Mouse (Mus musculus) midbrain, embryonic 12.5 days (tissue): ENCODE data around the gene Irgq. TPM values are rescaled to one million over a fixed set of nuclear protein-coding genes. Genes with fewer than 3 reads are reported as not detected.

Source experiments
- ATAC-seq: fragments of 200-750 bp; cut with Nextera tagmentation; 2 replicates; pipeline ENCODE4 v1.8.0; 2017; ENCODE audit warnings: low read depth, moderate TSS enrichment, moderate library complexity; ENCODE audit not compliant: low FRiP score
- H3K27ac ChIP-seq: fragments of 300-500 bp; sonication (generic); replicated peaks from 2 replicates; pipeline ENCODE4 v1.5.1; 2016; ENCODE audit warnings: mild to moderate bottlenecking
- H3K27me3 ChIP-seq: fragments of 300-500 bp; sonication (generic); 2 replicates; pipeline ENCODE4 v1.6.1; 2016; ENCODE audit warnings: mild to moderate bottlenecking
- H3K36me3 ChIP-seq: fragments of 300-500 bp; sonication (generic); 2 replicates; pipeline ENCODE4 v1.6.1; 2016
- H3K4me1 ChIP-seq: fragments of 300-500 bp; sonication (generic); 2 replicates; pipeline ENCODE4 v1.6.1; 2016
- H3K4me2 ChIP-seq: fragments of 300-500 bp; sonication (generic); replicated peaks from 2 replicates; pipeline ENCODE4 v1.6.1; 2016; ENCODE audit warnings: mild to moderate bottlenecking, moderate library complexity
- H3K4me3 ChIP-seq: fragments of 300-500 bp; sonication (generic); 2 replicates; pipeline ENCODE4 v1.5.1; 2016; ENCODE audit warnings: mild to moderate bottlenecking
- H3K9ac ChIP-seq: fragments of 300-500 bp; sonication (generic); replicated peaks from 2 replicates; pipeline ENCODE4 v1.6.1; 2016; ENCODE audit warnings: mild to moderate bottlenecking, moderate library complexity
- H3K9me3 ChIP-seq: fragments of 300-500 bp; sonication (generic); 2 replicates; pipeline ENCODE4 v1.6.1; 2016; ENCODE audit warnings: mild to moderate bottlenecking
- WGBS: fragments of 180-500 bp; shearing (Covaris S2); methylation state at CpG from one replicate; pipeline ENCODE4 v1.1.7; 2016; 5-methylcytosine and 5-hydroxymethylcytosine counted together
- polyA plus RNA-seq: library from polyadenylated mRNA; unstranded; fragments of >200 nt; fragmentation: Nextera tagmentation; extraction: Ambion mirVana; gene quantifications from 2 replicates; pipeline ENCODE4 v1.2.1, GENCODE M21; 2016

Gene Irgq
- polyA plus RNA-seq, 1 experiment from 2014 or later, result 30.4 TPM

- Histone ChIP-seq H3K27ac (no peak overlapping the region), H3K4me1 (peaks cover 43% of the 10 kb centered on the region), H3K9me3 (no peaks in the 10 kb centered on the region), H3K36me3 (peaks cover 37% of the 10 kb centered on the region), H3K27me3 (peaks cover 25% of the 10 kb centered on the region), H3K9ac (peak overlapping the region; percentile 39; the same call in 1 of the 2 replicates), H3K4me2 (peak overlapping the region; percentile 34), H3K4me3 (peak overlapping the region; percentile 22)
- WGBS, result 16% methylated on average over 42 of the region's 42 CpGs
- no peak for ATAC-seq
Measured at GRCm38 (mm10) chr7:24533806-24534205, 3.3 kb downstream of the Irgq start.

- Histone ChIP-seq H3K9me3 (no peaks in the 10 kb centered on the region), H3K36me3 (peaks cover 37% of the 10 kb centered on the region), H3K27me3 (peaks cover 25% of the 10 kb centered on the region), H3K9ac (0 out of 2 replicates have a peak overlapping the region, but pooled peaks have one; percentile 39), H3K27ac (no peak overlapping the region), H3K4me2 (peak overlapping the region; percentile 34), H3K4me3 (peak overlapping the region; percentile 22), H3K4me1 (peaks cover 41% of the 10 kb centered on the region)
- no peak for ATAC-seq
- 22% methylated on average over 19 of the region's 19 CpGs for WGBS
Measured at GRCm38 (mm10) chr7:24534301-24534700, 3.8 kb downstream of the Irgq start.

- Histone ChIP-seq H3K27me3 (peaks cover 22% of the 10 kb centered on the region), H3K36me3 (peaks cover 37% of the 10 kb centered on the region), H3K9me3 (no peaks in the 10 kb centered on the region), H3K4me1 (peaks cover 26% of the 10 kb centered on the region), H3K27ac (no peak overlapping the region), H3K9ac (no peak overlapping the region), H3K4me2 (no peak overlapping the region), H3K4me3 (no peak overlapping the region)
- WGBS, result 81% methylated on average over 4 of the region's 4 CpGs
- ATAC-seq, result no peak
Measured at GRCm38 (mm10) chr7:24537081-24537480, 6.6 kb downstream of the Irgq start.

GRCm38 (mm10) chr7:24537591-24537990 is 7.1 kb downstream of the Irgq start:
- 77% methylated on average over 5 of the region's 5 CpGs for WGBS
- no peak for ATAC-seq

GRCm38 (mm10) chr7:24538154-24538553 is 7.7 kb downstream of the Irgq start:
- peaks cover 18% of the 10 kb centered on the region for H3K4me1 ChIP-seq
- peaks cover 34% of the 10 kb centered on the region for H3K36me3 ChIP-seq
- WGBS, result 52% methylated on average over 5 of the region's 5 CpGs
- H3K9me3 ChIP-seq, result no peaks in the 10 kb centered on the region
- H3K9ac ChIP-seq, result no peak overlapping the region
- ATAC-seq, result no peak
- H3K27me3 ChIP-seq, result peaks cover 14% of the 10 kb centered on the region
- no peak overlapping the region for H3K27ac ChIP-seq
- H3K4me2 ChIP-seq, result no peak overlapping the region
- no peak overlapping the region for H3K4me3 ChIP-seq

More at GRCm38 (mm10) chr7:24537591-24537990, 7.1 kb downstream of the Irgq start:
- no peak overlapping the region for H3K4me2 ChIP-seq
- peaks cover 21% of the 10 kb centered on the region for H3K4me1 ChIP-seq
- H3K4me3 ChIP-seq, result no peak overlapping the region
- H3K36me3 ChIP-seq, result peaks cover 37% of the 10 kb centered on the region
- peaks cover 18% of the 10 kb centered on the region for H3K27me3 ChIP-seq
- no peaks in the 10 kb centered on the region for H3K9me3 ChIP-seq
- no peak overlapping the region for H3K9ac ChIP-seq
- H3K27ac ChIP-seq, result no peak overlapping the region

GRCm38 (mm10) chr7:24538701-24539100 is 8.2 kb downstream of the Irgq start:
- H3K36me3 ChIP-seq, result peaks cover 29% of the 10 kb centered on the region
- no peak overlapping the region for H3K27ac ChIP-seq
- WGBS, result 82% methylated on average over 5 of the region's 5 CpGs
- H3K4me1 ChIP-seq, result peaks cover 12% of the 10 kb centered on the region
- H3K4me2 ChIP-seq, result no peak overlapping the region
- no peak for ATAC-seq
- H3K27me3 ChIP-seq, result peaks cover 9% of the 10 kb centered on the region
- H3K9ac ChIP-seq, result no peak overlapping the region
- H3K9me3 ChIP-seq, result no peaks in the 10 kb centered on the region
- no peak overlapping the region for H3K4me3 ChIP-seq

- no peak for ATAC-seq
- Histone ChIP-seq H3K27me3 (no peaks in the 10 kb centered on the region), H3K4me2 (no peak overlapping the region), H3K36me3 (peaks cover 20% of the 10 kb centered on the region), H3K4me1 (0 out of 2 replicates have a peak, but pooled peaks cover 3% of the 10 kb centered on the region), H3K4me3 (no peak overlapping the region), H3K9me3 (no peaks in the 10 kb centered on the region), H3K9ac (no peak overlapping the region), H3K27ac (no peak overlapping the region)
- 88% methylated on average over 4 of the region's 4 CpGs for WGBS
Measured at GRCm38 (mm10) chr7:24539686-24540085, 9.2 kb downstream of the Irgq start.

- peaks cover 17% of the 10 kb centered on the region for H3K4me1 ChIP-seq
- WGBS, result 78% methylated on average over 2 of the region's 2 CpGs
- no peak overlapping the region for H3K4me3 ChIP-seq
- no peak for ATAC-seq
- no peaks in the 10 kb centered on the region for H3K27me3 ChIP-seq
- no peak overlapping the region for H3K9ac ChIP-seq
- H3K27ac ChIP-seq, result no peak overlapping the region
- H3K36me3 ChIP-seq, result peaks cover 13% of the 10 kb centered on the region
- H3K4me2 ChIP-seq, result no peak overlapping the region
- no peaks in the 10 kb centered on the region for H3K9me3 ChIP-seq
Measured at GRCm38 (mm10) chr7:24544506-24544905, 14.0 kb downstream of the Irgq start.

GRCm38 (mm10) chr7:24546068-24546614 is 15.7 kb downstream of the Irgq start, which contains the start of the genes Pinlyp and Xrcc1:
Pinlyp (minus strand) TSS chr7:24546118.
Xrcc1 (plus strand) TSS chr7:24546289.
- peak within 1 kb of the TSS; percentile 79 for H3K9ac ChIP-seq
- WGBS, result 42% methylated on average over 13 of the region's 13 CpGs
- H3K27me3 ChIP-seq, result no peaks in the 10 kb centered on the region
- 0 out of 2 replicates have a peak, but pooled peaks have one; percentile 0 for ATAC-seq
- peaks cover 17% of the 10 kb centered on the region for H3K4me1 ChIP-seq
- H3K9me3 ChIP-seq, result no peaks in the 10 kb centered on the region
- H3K4me2 ChIP-seq, result peak within 1 kb of the TSS; percentile 73
- peaks cover 21% of the 10 kb centered on the region for H3K36me3 ChIP-seq
- peak within 1 kb of the TSS; percentile 50 for H3K27ac ChIP-seq
- peak within 1 kb of the TSS; percentile 67 for H3K4me3 ChIP-seq

GRCm38 (mm10) chr7:24546634-24547389 is 16.3 kb downstream of the Irgq start:
- Histone ChIP-seq H3K9ac (peak overlapping the region; percentile 79), H3K9me3 (no peaks in the 10 kb centered on the region), H3K4me3 (peak overlapping the region; percentile 67), H3K4me2 (peak overlapping the region; percentile 73), H3K27ac (peak overlapping the region; percentile 50), H3K4me1 (peaks cover 17% of the 10 kb centered on the region), H3K36me3 (peaks cover 26% of the 10 kb centered on the region), H3K27me3 (no peaks in the 10 kb centered on the region)
- ATAC-seq, result peak; percentile 97
- under 1% methylated on average over 57 of the region's 57 CpGs for WGBS

GRCm38 (mm10) chr7:24547534-24548036 is 17.1 kb downstream of the Irgq start:
- Histone ChIP-seq H3K27ac (peak overlapping the region; percentile 36; the same call in 1 of the 2 replicates), H3K36me3 (peaks cover 34% of the 10 kb centered on the region), H3K9ac (peak overlapping the region; percentile 79), H3K4me2 (peak overlapping the region; percentile 73), H3K4me1 (peaks cover 17% of the 10 kb centered on the region), H3K4me3 (peak overlapping the region; percentile 67), H3K27me3 (no peaks in the 10 kb centered on the region), H3K9me3 (no peaks in the 10 kb centered on the region)
- no peak for ATAC-seq
- WGBS, result 29% methylated on average over 13 of the region's 13 CpGs
